7 mouse cellular contexts compared by ENCODE assay signal in genomic region chr2:172346034-172346929, GRCm38 (mm10). TPM values are rescaled to one million over a fixed set of nuclear protein-coding genes. Genes with fewer than 3 reads are reported as not detected.
DNase-seq lines count a peak whose midpoint lies in the region; ATAC-seq and TF ChIP-seq lines count a peak whose summit lies in the region.

No protein-coding gene starts in this region.

- TF ChIP-seq POLR2A in CH12.LX (IDR thresholded peaks at IDR 0.05; ENCODE audit: low read depth, low read length) = no peak

- POLR2A ChIA-PET in Patski (lab: Charles Lee) = interaction anchor here (0.6 kb wide), 1 partner anchor 1456 kb away, joined by 5 read pairs; no protein-coding TSS in a partner anchor

- H3K9me3 ChIP-seq in CH12.LX (replicated peaks; ENCODE audit: low read length) = peaks cover 5% of the 10 kb centered on the region
- H3K9me3 ChIP-seq in heart, embryonic 14.5 days (ENCODE audit: control insufficient read depth, low read length) = 0 out of 2 replicates have a peak, but pooled peaks cover 3% of the 10 kb centered on the region
- H3K9me3 ChIP-seq in kidney, postnatal 0 days (replicated peaks; ENCODE audit: low read length) = no peaks in the 10 kb centered on the region

- in situ Hi-C loops in CH12.LX (cut with MboI; ENCODE audit: low pct_ligation_motif_present, low pct_unique_long_range_greater_than_20kb, low sequenced_read_pairs) = no loop called here
- in situ Hi-C loops in Patski (cut with MboI; ENCODE audit: low pct_unique_long_range_greater_than_20kb) = no loop called here

- dilution Hi-C loops in CH12.LX (cut with MboI; ENCODE audit: extremely low pct_ligation_motif_present, extremely low pct_unique_long_range_greater_than_20kb, low sequenced_read_pairs) = no loop called here

- no peak for TF ChIP-seq RAD21 in CH12.LX (IDR thresholded peaks at IDR 0.05; ENCODE audit: low read depth, low read length)

- H3K36me3 ChIP-seq in CH12.LX (replicated peaks in 1 of 2; ENCODE audit: control insufficient read depth in 1 of 2, insufficient read depth in 1 of 2, low read length in 1 of 2) = no peaks in the 10 kb centered on the region
- no peaks in the 10 kb centered on the region for H3K36me3 ChIP-seq in heart, embryonic 14.5 days (ENCODE audit: control insufficient read depth, insufficient read depth, low read length)
- H3K36me3 ChIP-seq in kidney, postnatal 0 days (ENCODE audit: insufficient read depth, low read length) = no peaks in the 10 kb centered on the region

- no peak for TF ChIP-seq CTCF in CH12.LX (conservative IDR thresholded peaks at IDR 0.05 in 1 of 2, IDR thresholded peaks at IDR 0.05 in 1 of 2; ENCODE audit: low read depth in 2 of 2, low read length in 2 of 2)
- no peak for TF ChIP-seq CTCF in Patski (IDR thresholded peaks at IDR 0.05)
- TF ChIP-seq CTCF in kidney, postnatal 0 days (IDR thresholded peaks at IDR 0.05; ENCODE audit: low read depth) = no peak

- no peak for DNase-seq in CH12.LX (ENCODE audit: extremely low read depth)
- no peak for DNase-seq in Patski (ENCODE audit: low read depth, low spot score)
- DNase-seq in kidney, postnatal 0 days (ENCODE audit: low spot score) = peak; percentile 43
- DNase-seq in lung, postnatal 25 days (ENCODE audit: low spot score) = peak; percentile 35
- peak; percentile 25 to 26 for DNase-seq in right cerebral cortex, postnatal 36 days (ENCODE audit: low spot score in 2 of 2)

- peak; percentile 64 for ATAC-seq in Patski
- ATAC-seq in common myeloid progenitor, adult 5-6 weeks (replicated peaks; ENCODE audit: low read depth, poor library complexity, severe bottlenecking) = peak; percentile 24
- ATAC-seq in heart, embryonic 14.5 days (ENCODE audit: insufficient number of reproducible peaks, insufficient read depth, low FRiP score, low read depth) = no peak
- no peak for ATAC-seq in kidney, postnatal 0 days (replicated peaks; ENCODE audit: low FRiP score, low read depth)

- peak overlapping the region; percentile 4; the same call in 1 of the 2 replicates for H3K4me2 ChIP-seq in CH12.LX (ENCODE audit: insufficient read depth, low read depth, poor library complexity, severe bottlenecking)
- peak overlapping the region; percentile 92 for H3K4me2 ChIP-seq in heart, embryonic 14.5 days (ENCODE audit: low read length)
- peak overlapping the region; percentile 97 for H3K4me2 ChIP-seq in kidney, postnatal 0 days (ENCODE audit: low read length)

- H3K27me3 ChIP-seq in CH12.LX (replicated peaks) (peaks cover 33% of the 10 kb centered on the region), Patski (no peaks in the 10 kb centered on the region)
- no peaks in the 10 kb centered on the region for H3K27me3 ChIP-seq in heart, embryonic 14.5 days (ENCODE audit: control insufficient read depth, insufficient read depth, low read length)
- no peaks in the 10 kb centered on the region for H3K27me3 ChIP-seq in kidney, postnatal 0 days (ENCODE audit: insufficient read depth, low read length)

- peaks cover 4 to 5% of the 10 kb centered on the region in 2 experiments; a peak in 1 of 4 replicates for H3K4me1 ChIP-seq in CH12.LX (ENCODE audit: control insufficient read depth in 1 of 2, insufficient read depth in 2 of 2)
- H3K4me1 ChIP-seq in heart, embryonic 14.5 days (ENCODE audit: control insufficient read depth in 2 of 2, insufficient read depth in 2 of 2, low read length in 2 of 2) = peaks cover 6 to 25% of the 10 kb centered on the region in 2 experiments
- H3K4me1 ChIP-seq in kidney, postnatal 0 days (replicated peaks; ENCODE audit: insufficient read depth, low read length) = no peaks in the 10 kb centered on the region

- 9% methylated on average over 31 of the region's 31 CpGs for WGBS in heart, embryonic 14.5 days
- WGBS in kidney, postnatal 0 days = 10% methylated on average over 31 of the region's 31 CpGs

- TF ChIP-seq EP300 in CH12.LX (IDR thresholded peaks at IDR 0.05; ENCODE audit: low read length) = no peak

- peak overlapping the region; percentile 54 to 58 (median 54) for H3K4me3 ChIP-seq in CH12.LX (replicated peaks in 1 of 3; ENCODE audit: low read depth in 2 of 3, low read length in 2 of 3, poor library complexity in 1 of 3)
- peak overlapping the region; percentile 70 to 74 for H3K4me3 ChIP-seq in heart, embryonic 14.5 days (ENCODE audit: control insufficient read depth in 1 of 2, insufficient read depth in 1 of 2, low read depth in 1 of 2, low read length in 2 of 2)
- peak overlapping the region; percentile 65 for H3K4me3 ChIP-seq in kidney, postnatal 0 days (replicated peaks; ENCODE audit: low read depth, low read length)

- CTCF ChIA-PET in Patski (lab: Charles Lee) = no interaction called here

- no peaks in the 10 kb centered on the region for H3K79me2 ChIP-seq in CH12.LX (replicated peaks; ENCODE audit: control insufficient read depth, extremely low read depth, insufficient read depth, poor library complexity, severe bottlenecking)

- H3K27ac ChIP-seq in CH12.LX (ENCODE audit: insufficient read depth, low read depth) = no peak overlapping the region
- peak overlapping the region in 1 of 2 experiments; percentile 57; a peak in 2 of 4 replicates for H3K27ac ChIP-seq in heart, embryonic 14.5 days (replicated peaks in 1 of 2; ENCODE audit: control insufficient read depth in 1 of 2, insufficient read depth in 1 of 2, low read depth in 2 of 2, low read length in 2 of 2)
- no peak overlapping the region for H3K27ac ChIP-seq in kidney, postnatal 0 days

- H3K9ac ChIP-seq in CH12.LX (ENCODE audit: insufficient read depth, low read depth) = peak overlapping the region; percentile 8; the same call in 1 of the 2 replicates
- peak overlapping the region; percentile 76 for H3K9ac ChIP-seq in heart, embryonic 14.5 days (ENCODE audit: low read length)
- peak overlapping the region; percentile 61 for H3K9ac ChIP-seq in kidney, postnatal 0 days (ENCODE audit: low read depth, low read length)

TF ChIP-seq in CH12.LX, 34 proteins besides CTCF, POLR2A, EP300 and RAD21:
- no peak for TF ChIP-seq JUND (conservative IDR thresholded peaks at IDR 0.05; ENCODE audit: low read depth, low read length)
- TF ChIP-seq MYC (IDR thresholded peaks at IDR 0.05; ENCODE audit: low read depth, low read length) = no peak
- no peak for TF ChIP-seq SIN3A (IDR thresholded peaks at IDR 0.05; ENCODE audit: low read length)
- TF ChIP-seq ZKSCAN1 (IDR thresholded peaks at IDR 0.05; ENCODE audit: borderline replicate concordance, low read depth, low read length) = no peak
- TF ChIP-seq CHD1 (IDR thresholded peaks at IDR 0.05; ENCODE audit: low read depth, low read length) = no peak
- no peak for TF ChIP-seq TCF12 (IDR thresholded peaks at IDR 0.05; ENCODE audit: low read depth, low read length)
- no peak for TF ChIP-seq GABPA (IDR thresholded peaks at IDR 0.05; ENCODE audit: insufficient replicate concordance, low read depth, low read length)
- TF ChIP-seq ZNF384 (IDR thresholded peaks at IDR 0.05; ENCODE audit: low read depth, low read length) = no peak
- no peak for TF ChIP-seq BHLHE40 (IDR thresholded peaks at IDR 0.05; ENCODE audit: low read depth, low read length)
- TF ChIP-seq MAZ (IDR thresholded peaks at IDR 0.05; ENCODE audit: low read depth, low read length) = no peak
- no peak for TF ChIP-seq KAT2A (IDR thresholded peaks at IDR 0.05; ENCODE audit: insufficient replicate concordance, low read length)
- no peak for TF ChIP-seq ZMIZ1 (IDR thresholded peaks at IDR 0.05; ENCODE audit: low read depth, low read length)

RNA-seq across cellular contexts. Expression of gene Fam210b, which starts 0.9 kb away (rescaled TPM):
- 1.1 and 1.5 TPM in 2 replicates for total RNA-seq in CH12.LX (2012; rRNA removed)
- total RNA-seq in CH12.LX (2014; rRNA removed) = 0.58 and 0.68 TPM in 2 replicates
- polyA plus RNA-seq in CH12.LX (2012; ENCODE audit: insufficient read length, low read depth) = 1.1 and 1.2 TPM in 2 replicates
- polyA plus RNA-seq in Patski (2021) = 15.2 TPM
- 5.6 and 6.8 TPM in 2 replicates for total RNA-seq in common myeloid progenitor, adult 5-6 weeks (2017)
- 10.4 and 13.1 TPM in 2 replicates for polyA plus RNA-seq in heart, embryonic 14.5 days (2014; fragmentation: Nextera tagmentation; extraction: Ambion mirVana)
- polyA plus RNA-seq in kidney, postnatal 0 days (2015; fragmentation: Nextera tagmentation; extraction: Ambion mirVana) = 11.7 and 12.1 TPM in 2 replicates

RNA-seq across cellular contexts. Expression of gene Aurka, which starts 24.1 kb away (rescaled TPM):
- 88.6 and 103 TPM in 2 replicates for total RNA-seq in CH12.LX (2012; rRNA removed)
- 73.6 and 84.4 TPM in 2 replicates for total RNA-seq in CH12.LX (2014; rRNA removed)
- polyA plus RNA-seq in CH12.LX (2012; ENCODE audit: insufficient read length, low read depth) = 113 and 128 TPM in 2 replicates
- 40.7 TPM for polyA plus RNA-seq in Patski (2021)
- total RNA-seq in common myeloid progenitor, adult 5-6 weeks (2017) = 56.2 and 57.1 TPM in 2 replicates
- polyA plus RNA-seq in heart, embryonic 14.5 days (2014; fragmentation: Nextera tagmentation; extraction: Ambion mirVana) = 79.0 and 88.9 TPM in 2 replicates
- polyA plus RNA-seq in kidney, postnatal 0 days (2015; fragmentation: Nextera tagmentation; extraction: Ambion mirVana) = 40.0 and 46.3 TPM in 2 replicates

RNA-seq across cellular contexts. Expression of gene Cstf1, which starts 24.2 kb away (rescaled TPM):
- total RNA-seq in CH12.LX (2012; rRNA removed) (44.2 and 52.1 TPM in 2 replicates), CH12.LX (2014; rRNA removed) (59.0 and 62.1 TPM in 2 replicates)
- polyA plus RNA-seq in CH12.LX (2012; ENCODE audit: insufficient read length, low read depth) (49.6 and 53.2 TPM in 2 replicates), Patski (2021) (34.6 TPM)
- 40.3 and 52.1 TPM in 2 replicates for total RNA-seq in common myeloid progenitor, adult 5-6 weeks (2017)
- 28.1 and 30.3 TPM in 2 replicates for polyA plus RNA-seq in heart, embryonic 14.5 days (2014; fragmentation: Nextera tagmentation; extraction: Ambion mirVana)
- 32.4 and 34.6 TPM in 2 replicates for polyA plus RNA-seq in kidney, postnatal 0 days (2015; fragmentation: Nextera tagmentation; extraction: Ambion mirVana)

RNA-seq across cellular contexts. Expression of gene Cass4, which starts 47.3 kb away (rescaled TPM):
- 3.8 and 5.3 TPM in 2 replicates for total RNA-seq in CH12.LX (2012; rRNA removed)
- 2.9 and 3.3 TPM in 2 replicates for total RNA-seq in CH12.LX (2014; rRNA removed)
- 3.7 and 3.8 TPM in 2 replicates for polyA plus RNA-seq in CH12.LX (2012; ENCODE audit: insufficient read length, low read depth)
- not detected for polyA plus RNA-seq in Patski (2021)
- total RNA-seq in common myeloid progenitor, adult 5-6 weeks (2017) = 0.44 and 1.5 TPM in 2 replicates
- 0.27 and 0.30 TPM in 2 replicates for polyA plus RNA-seq in heart, embryonic 14.5 days (2014; fragmentation: Nextera tagmentation; extraction: Ambion mirVana)
- polyA plus RNA-seq in kidney, postnatal 0 days (2015; fragmentation: Nextera tagmentation; extraction: Ambion mirVana) = 0.13 and 0.14 TPM in 2 replicates

Comparison
In these comparisons a context has a peak if more than half of its experiments do, and no peak if none do; other contexts are left out.
1. DNase-seq: peak in kidney, postnatal 0 days (single experiment), lung, postnatal 25 days (single experiment) and right cerebral cortex, postnatal 36 days (2 of 2); none in CH12.LX (single experiment) and Patski (single experiment).
2. H3K4me2 ChIP-seq: peak in every context shown above with its lines; median percentile 97 in kidney, postnatal 0 days; 92 in heart, embryonic 14.5 days; 4 in CH12.LX.
3. H3K9ac ChIP-seq: peak in every context shown above with its lines; median percentile 76 in heart, embryonic 14.5 days; 61 in kidney, postnatal 0 days; 8 in CH12.LX.
4. ATAC-seq: peak in Patski (single experiment) and common myeloid progenitor, adult 5-6 weeks (single experiment); none in heart, embryonic 14.5 days (single experiment) and kidney, postnatal 0 days (single experiment).
5. Peak in every context shown above with its lines, with median percentiles within 50 percentile points of each other: H3K4me3 ChIP-seq.